Mouse (Mus musculus): Measurements from ENCODE around the gene Atf7ip.

- TF ChIP-seq E2F4 (IDR thresholded peaks at IDR 0.05; ENCODE audit: insufficient read depth) (no peak), MYOG (IDR thresholded peaks at IDR 0.05; ENCODE audit: control insufficient read depth in 1 of 3, insufficient read depth in 1 of 3, insufficient read length in 2 of 3, low read depth in 2 of 3) (no peak), REST (IDR thresholded peaks at IDR 0.05; ENCODE audit: insufficient read depth, insufficient read length) (no peak), POLR2A (IDR thresholded peaks at IDR 0.05; ENCODE audit: insufficient read length, low read depth) (no peak), MAX (IDR thresholded peaks at IDR 0.05; ENCODE audit: low read depth) (no peak)
Measured at GRCm38 (mm10) chr6:136490516-136491475, 15.2 kb upstream of the Atf7ip start.
